Mouse (Mus musculus) forebrain, embryonic 13.5 days (tissue): ENCODE results near the gene Atp6v0e2. TPM values are rescaled to one million over a fixed set of nuclear protein-coding genes. Genes with fewer than 3 reads are reported as not detected.
A peak's percentile ranks its signal among the peaks of the same experiment; 100 is the strongest.

ENCODE experiments used
- ATAC-seq: fragments of 200-750 bp; cut with Nextera tagmentation; 2 replicates; pipeline ENCODE4 v1.8.0; 2017
- H3K27ac ChIP-seq: fragments of 300-500 bp; sonication (generic); 2 replicates; pipeline ENCODE4 v1.5.1; 2015; ENCODE audit warnings: inconsistent platforms, mild to moderate bottlenecking, moderate library complexity
- H3K27me3 ChIP-seq: fragments of 300-500 bp; sonication (generic); 2 replicates; pipeline ENCODE4 v1.6.1; 2015; ENCODE audit warnings: mild to moderate bottlenecking, inconsistent platforms
- H3K36me3 ChIP-seq: fragments of 300-500 bp; sonication (generic); 2 replicates; pipeline ENCODE4 v1.6.1; 2015; ENCODE audit warnings: mild to moderate bottlenecking, inconsistent platforms; ENCODE audit not compliant: poor library complexity, severe bottlenecking
- H3K4me1 ChIP-seq: fragments of 300-500 bp; sonication (generic); 2 replicates; pipeline ENCODE4 v1.6.1; 2015; ENCODE audit warnings: inconsistent platforms
- H3K4me2 ChIP-seq: fragments of 300-500 bp; sonication (generic); 2 replicates; pipeline ENCODE4 v1.6.1; 2015; ENCODE audit warnings: inconsistent platforms, mild to moderate bottlenecking, moderate library complexity
- H3K4me3 ChIP-seq: fragments of 300-500 bp; sonication (generic); 2 replicates; pipeline ENCODE4 v1.5.1; 2015; ENCODE audit warnings: mild to moderate bottlenecking, inconsistent platforms
- H3K9ac ChIP-seq: fragments of 300-500 bp; sonication (generic); 2 replicates; pipeline ENCODE4 v1.6.1; 2015; ENCODE audit warnings: mild to moderate bottlenecking, inconsistent platforms
- H3K9me3 ChIP-seq: fragments of 300-500 bp; sonication (generic); replicated peaks from 2 replicates; pipeline ENCODE4 v1.6.1; 2016; ENCODE audit warnings: inconsistent platforms
- WGBS: fragments of 180-500 bp; shearing (Covaris S2); methylation state at CpG from one replicate; pipeline ENCODE4 v1.1.7; 2015; 5-methylcytosine and 5-hydroxymethylcytosine counted together
- polyA plus RNA-seq: library from polyadenylated mRNA; unstranded; fragments of >200 nt; fragmentation: Nextera tagmentation; extraction: Ambion mirVana; gene quantifications from 2 replicates; pipeline ENCODE4 v1.2.1, GENCODE M21; 2015

Atp6v0e2 gene
- 122 and 137 TPM in 2 replicates for polyA plus RNA-seq

GRCm38 (mm10) chr6:48537105-48537954 is at the start of gene Atp6v0e2:
Atp6v0e2 (plus strand) TSS chr6:48537615.
- no peaks in the 10 kb centered on the region for H3K27me3 ChIP-seq
- 3% methylated on average over 38 of the region's 38 CpGs for WGBS
- H3K9ac ChIP-seq: peak within 1 kb of the TSS; percentile 93
- H3K4me3 ChIP-seq: peak within 1 kb of the TSS; percentile 77
- H3K27ac ChIP-seq: peak within 1 kb of the TSS; percentile 78
- peak; percentile 97 for ATAC-seq
- peaks cover 27% of the 10 kb centered on the region for H3K4me1 ChIP-seq
- H3K4me2 ChIP-seq: peak within 1 kb of the TSS; percentile 96
- no peaks in the 10 kb centered on the region for H3K9me3 ChIP-seq
- H3K36me3 ChIP-seq: peaks cover 32% of the 10 kb centered on the region

GRCm38 (mm10) chr6:48487747-48488725 is 49.4 kb upstream of the Atp6v0e2 start:
- Histone ChIP-seq H3K4me2 (peak overlapping the region; percentile 47), H3K27me3 (no peaks in the 10 kb centered on the region), H3K4me3 (no peak overlapping the region), H3K9me3 (no peaks in the 10 kb centered on the region), H3K4me1 (peaks cover 4% of the 10 kb centered on the region; the same call in 1 of the 2 replicates), H3K27ac (no peak overlapping the region), H3K36me3 (no peaks in the 10 kb centered on the region), H3K9ac (no peak overlapping the region; the same call in 1 of the 2 replicates)
- ATAC-seq: peak; percentile 58; the same call in 1 of the 2 replicates
- WGBS: 15% methylated on average over 17 of the region's 25 CpGs

GRCm38 (mm10) chr6:48489741-48490140 is 47.7 kb upstream of the Atp6v0e2 start:
- H3K9me3 ChIP-seq: no peaks in the 10 kb centered on the region
- no peaks in the 10 kb centered on the region for H3K36me3 ChIP-seq
- no peak for ATAC-seq
- no peak overlapping the region for H3K27ac ChIP-seq
- no peak overlapping the region for H3K4me2 ChIP-seq
- H3K9ac ChIP-seq: no peak overlapping the region
- H3K4me3 ChIP-seq: no peak overlapping the region
- 80% methylated on average over 3 of the region's 3 CpGs for WGBS
- no peaks in the 10 kb centered on the region for H3K27me3 ChIP-seq
- H3K4me1 ChIP-seq: peaks cover 10% of the 10 kb centered on the region; the same call in 1 of the 2 replicates

- H3K4me2 ChIP-seq: no peak overlapping the region
- peaks cover 10% of the 10 kb centered on the region; the same call in 1 of the 2 replicates for H3K4me1 ChIP-seq
- no peak overlapping the region; the same call in 1 of the 2 replicates for H3K27ac ChIP-seq
- no peak overlapping the region for H3K9ac ChIP-seq
- no peak for ATAC-seq
- WGBS: 66% methylated on average over 9 of the region's 9 CpGs
- H3K27me3 ChIP-seq: no peaks in the 10 kb centered on the region
- H3K4me3 ChIP-seq: no peak overlapping the region
- no peaks in the 10 kb centered on the region for H3K9me3 ChIP-seq
- no peaks in the 10 kb centered on the region for H3K36me3 ChIP-seq
Observed at GRCm38 (mm10) chr6:48491361-48491760, 46.1 kb upstream of the Atp6v0e2 start.

- Histone ChIP-seq H3K4me1 (0 out of 2 replicates have a peak, but pooled peaks cover 6% of the 10 kb centered on the region), H3K36me3 (no peaks in the 10 kb centered on the region), H3K4me2 (no peak overlapping the region), H3K4me3 (no peak overlapping the region), H3K27me3 (no peaks in the 10 kb centered on the region), H3K9me3 (no peaks in the 10 kb centered on the region), H3K27ac (no peak overlapping the region), H3K9ac (no peak overlapping the region)
- 5% methylated on average over 8 of the region's 8 CpGs for WGBS
- ATAC-seq: no peak
Observed at GRCm38 (mm10) chr6:48493136-48493730, 44.2 kb upstream of the Atp6v0e2 start.

DNA sequence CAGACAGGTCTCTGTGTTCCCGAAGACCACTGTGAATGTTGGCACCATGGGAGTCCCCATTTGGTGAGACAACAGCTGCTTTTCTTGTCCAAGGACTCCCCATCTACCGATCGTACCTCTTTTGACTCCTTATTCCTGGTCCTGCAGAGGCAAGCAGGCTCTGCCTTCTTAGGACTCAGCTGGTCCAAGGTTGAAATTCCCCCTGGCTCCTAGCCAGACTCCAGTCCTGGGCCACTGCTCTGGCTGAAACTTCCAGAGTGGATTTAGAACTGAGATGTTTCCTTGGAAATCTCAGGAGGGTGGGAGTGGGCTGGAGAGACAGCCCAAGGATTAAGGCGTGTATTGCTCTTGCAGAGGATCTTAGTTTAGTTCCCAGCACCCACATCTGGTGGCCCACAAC is 39.9 kb upstream of the Atp6v0e2 start:
- no peak overlapping the region for H3K4me2 ChIP-seq
- no peak for ATAC-seq

DNA sequence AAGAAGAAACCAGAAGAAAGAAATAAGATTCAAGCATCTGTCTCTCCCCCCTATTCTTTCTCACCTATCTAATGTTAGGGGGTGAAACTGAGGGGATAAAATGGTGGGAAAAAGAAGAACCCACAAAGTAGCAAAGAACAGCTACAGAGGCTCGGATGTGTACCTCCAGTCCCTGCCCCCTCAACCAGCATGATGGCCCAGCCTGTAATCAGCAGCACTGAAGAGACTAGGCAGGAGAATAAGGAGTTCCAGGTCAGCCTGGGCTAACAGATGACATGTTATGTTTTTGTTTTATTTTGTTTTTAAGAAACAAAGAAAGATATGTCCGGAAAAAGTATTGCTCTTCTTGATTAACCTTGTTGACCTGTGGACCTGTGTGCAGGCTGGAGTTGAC is 33.6 kb upstream of the Atp6v0e2 start:
- peak overlapping the region; percentile 87; the same call in 1 of the 2 replicates for H3K4me2 ChIP-seq
- H3K4me1 ChIP-seq: peaks cover 8% of the 10 kb centered on the region
- H3K27me3 ChIP-seq: no peaks in the 10 kb centered on the region
- H3K9ac ChIP-seq: no peak overlapping the region
- 8% methylated on average over 2 of the region's 2 CpGs for WGBS
- no peaks in the 10 kb centered on the region for H3K36me3 ChIP-seq
- H3K27ac ChIP-seq: no peak overlapping the region
- no peaks in the 10 kb centered on the region for H3K9me3 ChIP-seq
- ATAC-seq: peak; percentile 72
- H3K4me3 ChIP-seq: peak overlapping the region; percentile 71; the same call in 1 of the 2 replicates

More for the DNA sequence above, 39.9 kb upstream of the Atp6v0e2 start:
- H3K9ac ChIP-seq: no peak overlapping the region
- no peaks in the 10 kb centered on the region for H3K36me3 ChIP-seq
- no peak overlapping the region for H3K27ac ChIP-seq
- WGBS: 90% methylated on average over 4 of the region's 4 CpGs
- 0 out of 2 replicates have a peak, but pooled peaks cover 6% of the 10 kb centered on the region for H3K4me1 ChIP-seq
- no peaks in the 10 kb centered on the region for H3K27me3 ChIP-seq
- no peaks in the 10 kb centered on the region for H3K9me3 ChIP-seq
- no peak overlapping the region for H3K4me3 ChIP-seq

- no peaks in the 10 kb centered on the region; the same call in 1 of the 2 replicates for H3K36me3 ChIP-seq
- under 1% methylated on average over 26 of the region's 26 CpGs for WGBS
- H3K4me2 ChIP-seq: peak overlapping the region; percentile 87
- peak; percentile 98 for ATAC-seq
- H3K27me3 ChIP-seq: no peaks in the 10 kb centered on the region
- H3K27ac ChIP-seq: no peak overlapping the region
- peaks cover 8% of the 10 kb centered on the region for H3K4me1 ChIP-seq
- peak overlapping the region; percentile 73 for H3K9ac ChIP-seq
- H3K9me3 ChIP-seq: no peaks in the 10 kb centered on the region
- peak overlapping the region; percentile 71 for H3K4me3 ChIP-seq
Observed at GRCm38 (mm10) chr6:48504241-48504854, 33.1 kb upstream of the Atp6v0e2 start.

DNA sequence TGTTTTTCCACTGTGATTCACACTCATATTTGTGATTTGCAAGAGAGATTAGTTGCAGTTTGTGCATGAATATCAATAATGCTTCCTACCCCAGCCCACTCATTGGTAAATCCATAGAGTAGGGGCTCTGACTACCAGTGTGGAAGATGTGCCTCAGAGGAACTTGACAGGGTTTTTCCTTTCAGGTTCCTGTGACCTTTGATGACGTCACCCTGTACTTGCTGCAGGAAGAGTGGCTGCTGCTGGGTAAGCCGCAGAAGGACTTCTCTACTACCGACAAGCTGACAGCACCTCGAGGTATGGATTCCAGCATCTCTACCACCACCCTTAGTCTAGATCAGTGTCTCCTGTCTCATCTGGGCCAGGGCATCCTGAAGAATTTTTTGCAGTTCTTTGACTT is 29.3 kb upstream of the Atp6v0e2 start:
- Histone ChIP-seq H3K9me3 (no peaks in the 10 kb centered on the region), H3K36me3 (peaks cover 26% of the 10 kb centered on the region; the same call in 1 of the 2 replicates), H3K4me3 (no peak overlapping the region), H3K4me2 (no peak overlapping the region), H3K4me1 (peaks cover 8% of the 10 kb centered on the region), H3K9ac (no peak overlapping the region), H3K27ac (no peak overlapping the region), H3K27me3 (no peaks in the 10 kb centered on the region)
- WGBS: 84% methylated on average over 4 of the region's 4 CpGs
- no peak for ATAC-seq

DNA sequence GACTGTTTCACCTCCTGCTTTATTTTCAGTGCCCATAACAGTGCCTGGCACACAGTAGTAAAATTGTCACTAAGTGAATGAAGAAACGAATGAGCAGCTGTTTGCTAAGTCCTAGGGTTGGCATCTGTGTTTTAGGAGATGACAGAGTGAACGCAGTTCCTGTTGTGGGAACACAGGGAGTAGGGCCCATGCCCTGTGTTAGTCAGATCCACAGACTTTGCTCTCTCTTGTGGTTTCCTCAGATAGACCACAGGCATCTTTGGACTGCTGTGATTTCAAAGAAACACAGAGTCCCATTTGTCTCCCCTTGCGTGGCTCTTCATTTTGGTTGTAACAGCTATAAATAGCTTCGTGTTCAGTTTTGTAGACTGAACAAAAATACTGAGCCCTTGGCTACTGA is 27.0 kb upstream of the Atp6v0e2 start:
- ATAC-seq: no peak
- 94% methylated on average over 4 of the region's 4 CpGs for WGBS

DNA sequence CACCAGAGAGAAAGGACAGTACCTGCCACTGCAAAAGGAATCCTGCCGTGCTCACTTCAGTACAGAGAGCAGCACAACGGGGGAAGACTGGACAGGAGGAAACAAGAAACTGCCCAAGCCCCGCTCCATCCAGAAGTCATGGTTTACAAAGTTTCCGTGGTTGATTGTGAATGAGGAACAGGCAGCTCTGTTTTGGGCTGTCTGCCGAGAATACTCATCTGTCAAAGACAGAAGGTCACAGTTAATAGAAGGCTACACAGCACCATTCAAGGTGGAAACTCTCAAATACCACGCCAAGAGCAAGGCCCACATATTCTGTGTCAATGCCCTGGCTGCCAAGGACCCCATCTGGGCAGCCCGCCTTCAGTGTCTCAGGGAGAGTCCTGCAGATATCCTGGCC is 25.6 kb upstream of the Atp6v0e2 start:
- H3K27ac ChIP-seq: no peak overlapping the region
- H3K36me3 ChIP-seq: peaks cover 63% of the 10 kb centered on the region
- no peaks in the 10 kb centered on the region for H3K27me3 ChIP-seq
- no peaks in the 10 kb centered on the region for H3K4me1 ChIP-seq
- H3K9me3 ChIP-seq: no peaks in the 10 kb centered on the region
- H3K9ac ChIP-seq: no peak overlapping the region
- 93% methylated on average over 7 of the region's 7 CpGs for WGBS
- H3K4me2 ChIP-seq: no peak overlapping the region
- no peak for ATAC-seq
- no peak overlapping the region for H3K4me3 ChIP-seq

More for the DNA sequence above, 27.0 kb upstream of the Atp6v0e2 start:
- H3K9me3 ChIP-seq: no peaks in the 10 kb centered on the region
- no peak overlapping the region for H3K9ac ChIP-seq
- peaks cover 49% of the 10 kb centered on the region for H3K36me3 ChIP-seq
- no peaks in the 10 kb centered on the region for H3K4me1 ChIP-seq
- no peak overlapping the region for H3K4me3 ChIP-seq
- H3K27me3 ChIP-seq: no peaks in the 10 kb centered on the region
- H3K27ac ChIP-seq: no peak overlapping the region
- no peak overlapping the region for H3K4me2 ChIP-seq
